Mouse (Mus musculus) T-helper 1 cell (primary cell): ENCODE measurements at regions not wholly inside any gene's neighbourhood (a gene's known extent, or its start where the extent isn't known, plus 50 kb on each side); places are given as distances from the start of the nearest gene placed in this dataset.
"Not testable (repeated sequence)": the region's sequence is repeated elsewhere in the genome, so short reads cannot be mapped to it uniquely, and the experiment has no call there.

Experiments
- in situ Hi-C: fragments of 300-600 bp; cut with MboI, MseI; formaldehyde crosslinking; loops from one replicate; pipeline ENCODE4 v1.15.1; 2025; ENCODE audit warnings: high pct_unique_total_duplicates

DNA sequence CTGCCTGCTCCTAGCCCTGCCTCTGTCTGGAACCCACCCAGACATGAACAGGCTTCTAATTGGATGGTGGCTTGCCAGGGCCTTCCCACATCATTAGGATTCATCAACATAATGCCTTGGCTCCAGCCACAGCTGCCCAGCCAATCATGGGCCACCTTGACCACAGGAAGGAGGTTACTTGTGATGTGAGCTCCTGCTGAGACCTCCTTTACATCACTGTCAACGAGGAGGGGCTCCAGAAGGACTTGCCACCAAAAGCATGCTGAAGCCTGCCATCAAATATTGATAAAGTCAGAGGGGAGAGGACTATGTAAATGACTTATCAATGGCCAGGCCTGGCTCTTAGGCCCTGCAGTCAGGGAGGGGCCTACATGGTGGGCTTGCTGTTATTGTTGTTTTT lies 175.6 kb downstream of the Map1s start:
- in situ Hi-C loops: not testable (repeated sequence)

DNA sequence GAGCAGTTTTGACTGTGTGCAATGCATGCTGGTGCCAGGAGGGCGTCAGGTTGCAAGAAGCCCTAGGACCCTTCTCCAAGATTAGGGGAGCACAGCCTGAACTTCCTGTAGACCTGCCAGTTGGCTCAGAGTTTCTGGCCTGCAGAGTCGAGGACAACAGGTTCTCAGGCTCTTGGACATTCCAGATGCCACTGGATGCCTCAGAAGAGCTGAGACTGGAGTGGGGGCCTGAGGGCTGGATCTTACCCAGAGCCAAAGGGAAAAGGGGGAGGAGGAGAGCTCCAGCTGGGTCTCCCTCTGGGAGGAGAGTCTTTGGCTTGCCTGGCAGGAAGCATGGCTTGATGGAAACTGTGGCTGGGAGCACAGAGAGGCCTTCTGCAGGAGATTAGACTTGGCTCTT lies 145.4 kb upstream of the Myo9b start:
- in situ Hi-C loops: not testable (repeated sequence)

DNA sequence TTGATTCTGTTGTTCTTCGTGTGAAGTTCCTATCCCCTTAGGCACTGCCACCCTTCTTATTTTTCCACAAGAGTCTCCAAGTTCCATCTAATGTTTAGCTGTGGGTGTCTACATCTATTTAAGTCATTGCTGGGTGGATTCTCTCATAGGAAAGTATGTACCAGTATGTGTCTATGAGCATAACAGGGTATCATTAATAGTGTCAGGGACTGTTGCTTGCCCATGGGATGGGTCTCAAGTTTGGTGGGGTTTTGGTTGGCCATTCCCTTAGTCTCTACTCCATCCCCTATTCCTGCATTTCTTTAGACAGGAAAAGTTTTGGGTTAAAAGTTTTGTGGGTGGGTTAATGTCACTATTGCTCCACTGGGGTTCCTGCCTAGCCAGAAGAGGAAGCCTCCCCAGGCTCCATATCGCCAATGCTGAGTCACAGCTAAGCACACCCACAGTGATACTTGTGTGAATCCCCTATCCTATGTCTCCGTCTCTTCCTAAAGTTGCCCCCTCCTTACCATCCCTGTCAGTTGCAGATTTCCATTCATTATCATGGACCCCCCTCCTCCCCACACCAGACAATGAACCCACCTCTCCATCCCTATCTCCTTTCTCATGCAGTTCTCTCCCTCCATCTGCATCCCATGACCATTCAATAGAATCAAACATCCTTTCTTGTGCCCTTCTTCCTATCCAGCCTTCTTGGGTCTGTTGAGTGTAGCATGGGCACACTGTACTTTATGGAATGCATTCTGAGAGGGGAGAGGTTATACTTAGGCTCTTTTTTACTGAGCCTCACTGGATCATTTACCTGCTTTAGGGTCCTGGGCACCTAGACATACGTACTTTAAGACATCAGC lies 141.9 kb upstream of the Myo9b start:
- in situ Hi-C loops: loop anchor here (5.0 to 10.0 kb wide), 6 partner anchors 57 to 944 kb away; no protein-coding TSS in a partner anchor

DNA sequence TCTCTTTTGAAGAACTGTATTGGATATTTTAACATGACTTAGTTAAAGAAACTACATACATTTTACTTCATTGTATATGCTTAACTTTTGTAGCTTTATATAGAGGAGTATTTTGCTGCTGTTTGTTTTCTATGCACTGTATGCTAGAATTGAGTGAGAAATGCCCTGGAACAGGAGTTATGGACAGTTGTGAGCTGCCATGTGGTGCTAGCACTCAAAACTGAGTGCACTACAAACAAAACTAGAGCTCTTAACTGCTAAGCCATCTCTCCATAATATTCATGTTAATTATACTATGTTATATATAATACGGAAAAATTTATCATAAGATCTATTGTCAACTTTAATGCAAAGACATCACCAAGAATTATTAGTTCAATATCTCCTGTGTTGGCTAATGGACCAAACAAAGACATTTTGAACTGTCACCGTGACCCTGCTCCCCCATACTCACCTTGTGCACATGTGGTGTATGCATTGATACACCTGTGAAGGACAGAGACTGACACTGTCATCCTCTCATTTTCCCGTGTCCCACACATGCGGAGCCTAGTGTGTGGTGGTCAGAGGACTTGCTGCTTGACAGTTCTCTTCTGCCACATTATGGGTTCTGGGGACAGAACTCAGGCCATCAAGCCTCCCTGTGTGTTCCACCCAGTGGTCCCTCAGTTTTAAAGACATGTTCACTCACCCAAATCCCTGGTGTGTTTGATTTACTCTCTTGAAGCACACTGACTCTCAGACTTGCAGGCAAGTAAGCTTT lies 141.0 kb upstream of the Myo9b start:
- in situ Hi-C loops: loop anchor here (5.0 to 10.0 kb wide), 6 partner anchors 56 to 943 kb away; no protein-coding TSS in a partner anchor

DNA sequence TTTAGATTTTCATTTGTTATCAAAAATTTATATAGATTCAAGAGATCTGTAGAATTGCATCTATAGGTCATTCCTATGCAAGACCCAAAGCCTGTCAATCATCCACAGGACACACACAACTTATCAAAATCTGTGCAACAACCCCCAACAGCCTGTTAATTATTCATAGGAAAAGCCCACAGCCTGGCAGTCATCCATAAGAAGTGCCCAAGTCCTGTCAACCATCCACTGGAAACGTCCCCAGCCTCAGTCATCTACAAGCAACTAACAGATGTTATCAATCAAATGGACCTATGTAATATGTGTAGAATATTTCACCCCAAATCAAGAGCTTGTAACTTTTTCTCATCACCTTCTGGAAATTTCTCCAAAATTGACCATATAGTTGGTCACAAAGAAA lies 139.6 kb upstream of the Myo9b start:
- in situ Hi-C loops: loop anchor here (5.0 to 10.0 kb wide), 6 partner anchors 54 to 942 kb away; no protein-coding TSS in a partner anchor

DNA sequence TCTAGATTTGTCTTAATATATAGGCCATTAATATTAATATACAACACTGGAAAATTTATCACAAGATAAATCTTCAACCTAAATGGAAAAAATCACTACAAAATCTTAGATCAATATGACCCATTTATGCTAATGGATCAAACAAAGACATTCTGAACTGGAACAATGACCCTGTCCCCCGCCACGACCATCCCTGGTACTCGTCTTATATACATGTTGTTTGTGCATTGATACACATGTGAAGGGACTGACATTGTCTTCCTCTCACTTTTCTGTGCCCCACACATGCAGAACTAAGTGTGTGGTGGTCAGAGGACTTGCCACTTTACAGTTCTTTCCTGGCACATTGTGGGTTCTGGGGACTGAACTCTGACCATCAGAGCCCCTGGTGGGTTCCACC lies 135.4 kb upstream of the Myo9b start:
- in situ Hi-C loops: loop anchor here (10.0 kb wide), 3 partner anchors 848 to 938 kb away; no protein-coding TSS in a partner anchor

DNA sequence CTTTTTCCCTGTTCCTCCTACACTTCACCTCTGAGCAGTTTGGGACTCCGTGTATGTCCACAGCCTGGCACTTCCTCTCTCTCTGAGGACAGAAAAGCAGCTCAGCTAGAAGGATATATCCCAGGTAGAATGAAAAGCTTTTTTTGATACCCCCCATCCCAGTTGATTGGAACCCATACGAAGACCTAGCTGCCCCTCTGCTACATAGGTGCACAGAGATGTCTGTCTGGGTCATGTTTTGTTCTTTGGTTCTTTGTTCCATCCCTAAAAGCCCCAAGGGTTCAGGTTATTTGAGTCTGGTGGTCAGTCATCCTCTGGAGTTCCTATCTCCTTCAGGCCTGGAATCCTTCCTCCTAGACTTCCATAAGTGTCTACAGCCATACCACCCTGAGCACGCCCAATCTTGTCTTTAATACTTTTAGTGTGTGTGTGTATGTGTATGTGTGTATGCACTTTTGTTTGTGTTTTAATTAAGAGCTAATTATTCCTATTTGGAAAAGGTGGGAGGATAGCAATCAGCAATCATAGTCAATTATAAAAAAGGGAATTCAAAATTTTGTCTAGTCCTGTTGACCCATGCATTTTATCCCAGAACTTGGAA lies 130.0 kb upstream of the Myo9b start:
- in situ Hi-C loops: not testable (repeated sequence)

DNA sequence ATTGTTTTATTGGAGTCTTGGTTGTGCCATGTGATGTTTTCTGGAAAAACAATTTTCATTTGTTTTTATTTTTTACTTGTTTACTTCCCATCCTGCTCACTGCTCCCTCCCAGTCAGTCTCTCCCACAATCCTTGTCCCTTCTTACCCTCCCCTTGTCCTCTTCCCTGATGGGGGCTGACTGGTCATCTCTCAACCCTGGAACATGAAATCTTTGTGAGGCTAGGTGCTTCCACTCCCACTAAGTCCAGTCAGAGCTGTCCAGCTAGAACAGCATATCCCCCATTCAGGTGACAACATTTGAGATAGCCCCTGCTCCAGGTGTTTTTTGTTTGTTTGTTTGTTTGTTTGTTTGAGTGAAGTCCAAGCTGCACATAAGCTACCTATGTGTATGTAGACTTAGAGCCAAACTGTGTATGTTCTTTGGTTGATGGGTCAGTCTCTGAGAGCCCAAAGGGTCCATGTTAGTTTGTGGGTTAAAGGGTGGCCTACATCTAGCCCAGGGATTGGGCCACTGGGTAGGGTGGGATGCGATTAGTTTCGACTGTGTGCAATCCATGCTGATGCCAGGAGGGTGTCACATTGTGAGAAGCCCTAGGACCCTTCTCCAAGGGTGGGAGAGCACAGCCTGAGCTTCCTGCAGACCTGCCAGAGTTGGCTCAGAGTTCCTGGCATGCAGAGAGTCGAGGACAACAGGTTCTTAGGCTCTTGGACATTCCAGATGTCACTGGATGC lies 100.9 kb upstream of the Myo9b start:
- in situ Hi-C loops: loop anchor here (5.0 kb wide), 1 partner anchor 651 kb away; no protein-coding TSS in a partner anchor

DNA sequence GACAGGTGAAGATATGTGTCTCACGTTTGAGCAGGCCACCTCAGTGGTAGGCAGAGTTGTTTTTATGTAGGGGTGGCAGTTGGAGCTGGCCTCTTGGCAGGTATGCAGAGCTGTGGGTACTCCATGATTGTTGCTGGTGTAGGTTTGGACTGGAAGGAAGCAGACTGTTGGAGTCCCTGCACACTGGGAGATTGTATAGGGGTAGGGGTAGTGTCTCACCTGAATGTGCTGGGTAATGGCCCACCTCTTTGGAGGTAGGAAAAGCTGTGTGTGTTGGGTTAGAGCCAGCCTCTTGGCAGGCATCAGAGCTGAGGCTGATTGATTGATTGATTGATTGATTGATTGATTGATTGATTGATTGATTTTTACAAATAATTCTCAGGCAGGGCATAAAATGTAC lies 79.6 kb upstream of the Myo9b start:
- in situ Hi-C loops: loop anchor here (10.0 kb wide), 1 partner anchor 792 kb away; no protein-coding TSS in a partner anchor

DNA sequence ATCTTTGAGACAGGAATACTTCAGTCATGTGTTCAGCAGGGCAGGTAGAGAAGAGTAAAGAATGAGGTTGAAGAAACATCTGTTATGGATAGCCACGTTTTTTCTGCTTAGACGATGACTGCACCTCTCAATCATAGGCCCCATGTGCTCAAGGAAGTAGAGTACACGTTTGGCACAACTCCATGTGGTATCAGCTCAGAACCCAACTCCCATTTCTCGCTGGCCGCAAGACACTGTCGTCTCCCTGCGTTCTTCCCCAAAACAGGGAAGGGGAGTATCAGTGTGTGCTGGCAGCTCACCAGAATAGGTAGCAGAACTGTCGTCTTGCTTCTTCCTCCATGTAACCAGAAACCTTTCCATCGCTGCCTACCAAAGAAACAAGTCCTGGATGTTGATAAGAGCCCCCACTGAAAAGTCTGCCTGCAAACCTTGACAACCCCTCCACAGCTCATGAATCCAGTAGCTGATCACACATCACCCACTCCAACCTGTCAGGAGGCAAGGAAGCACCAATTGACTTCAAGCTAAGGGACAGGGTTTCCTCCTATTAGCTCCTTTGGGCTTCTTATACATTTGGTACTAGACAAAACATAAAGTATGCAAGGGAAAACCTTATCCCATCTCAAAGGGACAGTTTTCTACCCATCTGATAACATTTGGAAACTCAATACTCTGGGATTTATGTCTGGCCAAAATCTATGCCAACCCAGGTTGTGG lies 77.3 kb upstream of the Myo9b start:
- in situ Hi-C loops: loop anchor here (10.0 kb wide), 1 partner anchor 790 kb away; no protein-coding TSS in a partner anchor
